ENCODE assay signal across 21 mouse cellular contexts in the genomic region with DNA sequence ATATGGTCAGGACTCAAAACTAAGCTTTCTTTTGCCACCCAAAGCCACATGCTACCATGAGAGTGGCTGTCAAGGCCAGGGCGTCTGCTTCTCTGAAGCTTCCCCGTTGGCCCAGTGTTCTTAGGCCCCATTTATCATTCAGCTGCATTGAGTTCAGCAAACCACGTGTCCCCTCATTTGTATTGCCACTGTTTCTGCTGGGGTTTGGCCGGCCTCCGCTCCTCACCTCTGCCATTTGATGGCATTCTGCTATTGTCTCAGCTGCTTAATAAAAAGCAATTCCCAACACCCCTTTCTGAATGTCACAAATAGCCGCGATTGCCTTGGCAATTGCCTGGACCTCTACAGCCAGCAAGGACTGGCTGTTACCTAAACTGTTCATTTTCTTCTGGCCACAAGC.
DNase-seq lines count a peak whose midpoint lies in the region; ATAC-seq lines count a peak whose summit lies in the region.
"Had no signal": no experiment of that assay in that cellular context is flagged by ENCODE, and none has a peak within 500 bp of the region (broad histone marks: within the 10 kb centered on the region; RNA-seq: fewer than 3 reads in every experiment).

No protein-coding gene starts in this region.

- H3K36me3 ChIP-seq in embryonic facial prominence, embryonic 12.5 days, result no peaks in the 10 kb centered on the region
- no peaks in the 10 kb centered on the region for H3K36me3 ChIP-seq in embryonic facial prominence, embryonic 10.5 days (replicated peaks)
- no peaks in the 10 kb centered on the region for H3K36me3 ChIP-seq in forebrain, embryonic 13.5 days (ENCODE audit: poor library complexity, severe bottlenecking)
- H3K36me3 ChIP-seq in hindbrain, embryonic 14.5 days (replicated peaks; ENCODE audit: control insufficient read depth, insufficient read depth), result no peaks in the 10 kb centered on the region
- H3K36me3 ChIP-seq: heart, embryonic 10.5 days; midbrain, embryonic 13.5 days had no signal

- no peaks in the 10 kb centered on the region for H3K27me3 ChIP-seq in embryonic facial prominence, embryonic 12.5 days
- no peaks in the 10 kb centered on the region for H3K27me3 ChIP-seq in embryonic facial prominence, embryonic 10.5 days (replicated peaks; ENCODE audit: low read depth, poor library complexity, severe bottlenecking)
- H3K27me3 ChIP-seq in forebrain, embryonic 13.5 days, result no peaks in the 10 kb centered on the region
- no peaks in the 10 kb centered on the region for H3K27me3 ChIP-seq in hindbrain, embryonic 14.5 days (ENCODE audit: control insufficient read depth, insufficient read depth, low read length)
- H3K27me3 ChIP-seq: midbrain, embryonic 13.5 days had no signal

- H3K27ac ChIP-seq in embryonic facial prominence, embryonic 12.5 days, result no peak overlapping the region
- H3K27ac ChIP-seq in embryonic facial prominence, embryonic 10.5 days (replicated peaks), result no peak overlapping the region
- no peak overlapping the region for H3K27ac ChIP-seq in forebrain, embryonic 13.5 days
- H3K27ac ChIP-seq in hindbrain, embryonic 14.5 days, result no peak overlapping the region
- H3K27ac ChIP-seq: heart, embryonic 10.5 days; layer of hippocampus, adult 2 months; midbrain, embryonic 13.5 days; stomach, postnatal 0 days had no signal

- 83% methylated on average over 7 of the region's 7 CpGs for WGBS in embryonic facial prominence, embryonic 12.5 days
- WGBS in embryonic facial prominence, embryonic 10.5 days, result 86% methylated on average over 7 of the region's 7 CpGs
- 48% methylated on average over 7 of the region's 7 CpGs for WGBS in forebrain, embryonic 13.5 days
- WGBS in hindbrain, embryonic 14.5 days, result 20% methylated on average over 7 of the region's 7 CpGs

- H3K4me1 ChIP-seq in embryonic facial prominence, embryonic 12.5 days, result peaks cover 2% of the 10 kb centered on the region; the same call in 1 of the 2 replicates
- H3K4me1 ChIP-seq in embryonic facial prominence, embryonic 10.5 days, result no peaks in the 10 kb centered on the region
- no peaks in the 10 kb centered on the region; the same call in 1 of the 2 replicates for H3K4me1 ChIP-seq in forebrain, embryonic 13.5 days
- no peaks in the 10 kb centered on the region for H3K4me1 ChIP-seq in hindbrain, embryonic 14.5 days (replicated peaks; ENCODE audit: control insufficient read depth, insufficient read depth, low read length)
- H3K4me1 ChIP-seq: heart, embryonic 10.5 days; midbrain, embryonic 13.5 days had no signal

- no peak overlapping the region for H3K9ac ChIP-seq in embryonic facial prominence, embryonic 12.5 days
- no peak overlapping the region for H3K9ac ChIP-seq in forebrain, embryonic 13.5 days
- no peak overlapping the region for H3K9ac ChIP-seq in hindbrain, embryonic 14.5 days
- H3K9ac ChIP-seq: midbrain, embryonic 13.5 days had no signal

- no peak for DNase-seq in embryonic facial prominence, embryonic 10.5 days (ENCODE audit: low spot score)
- peak; percentile 16 for DNase-seq in embryo, embryonic 10.5 days (ENCODE audit: low spot score)
- DNase-seq in hindbrain, embryonic 14.5 days (ENCODE audit: low spot score), result no peak
- DNase-seq in left cerebral cortex, postnatal 10 days (ENCODE audit: extremely low spot score in 1 of 2, low spot score in 2 of 2), result no peak
- no peak for DNase-seq in left cerebral cortex, postnatal 4 days
- DNase-seq: cerebellum, adult 11 months; cerebellum, postnatal 36 days; kidney, adult 2 months; kidney, postnatal 14 days; layer of hippocampus, postnatal 36 days; liver; right cerebral cortex, postnatal 4 days had no signal

- intact Hi-C loops in left cerebral cortex, postnatal 10 days (cut with DNase I), result no loop called here
- intact Hi-C loops in left cerebral cortex, postnatal 4 days (cut with DNase I), result no loop called here

- no peak overlapping the region for H3K4me3 ChIP-seq in embryonic facial prominence, embryonic 12.5 days
- no peak overlapping the region for H3K4me3 ChIP-seq in embryonic facial prominence, embryonic 10.5 days
- no peak overlapping the region for H3K4me3 ChIP-seq in forebrain, embryonic 13.5 days
- H3K4me3 ChIP-seq in hindbrain, embryonic 14.5 days (replicated peaks; ENCODE audit: low read length), result no peak overlapping the region
- H3K4me3 ChIP-seq: heart, embryonic 10.5 days; layer of hippocampus, adult 2 months; midbrain, embryonic 13.5 days had no signal

- no peaks in the 10 kb centered on the region for H3K9me3 ChIP-seq in embryonic facial prominence, embryonic 12.5 days
- H3K9me3 ChIP-seq in embryonic facial prominence, embryonic 10.5 days, result no peaks in the 10 kb centered on the region
- H3K9me3 ChIP-seq in forebrain, embryonic 13.5 days (replicated peaks), result no peaks in the 10 kb centered on the region
- no peaks in the 10 kb centered on the region for H3K9me3 ChIP-seq in hindbrain, embryonic 14.5 days (ENCODE audit: control insufficient read depth, low read length)
- H3K9me3 ChIP-seq: heart, embryonic 10.5 days; midbrain, embryonic 13.5 days had no signal

- H3K4me2 ChIP-seq in embryonic facial prominence, embryonic 12.5 days (replicated peaks), result no peak overlapping the region
- H3K4me2 ChIP-seq in forebrain, embryonic 13.5 days, result no peak overlapping the region
- H3K4me2 ChIP-seq in hindbrain, embryonic 14.5 days (replicated peaks), result no peak overlapping the region
- H3K4me2 ChIP-seq: midbrain, embryonic 13.5 days had no signal

- 0 out of 2 replicates have a peak, but pooled peaks have one; percentile 35 for ATAC-seq in embryonic facial prominence, embryonic 12.5 days (ENCODE audit: insufficient number of reproducible peaks, insufficient read depth, low FRiP score, low TSS enrichment)
- ATAC-seq in forebrain, embryonic 13.5 days, result peak; percentile 41; the same call in 1 of the 2 replicates
- ATAC-seq in hindbrain, embryonic 14.5 days (ENCODE audit: low FRiP score), result peak; percentile 64; the same call in 1 of the 2 replicates
- no peak for ATAC-seq in frontal cortex, adult (ENCODE audit: low TSS enrichment)
- ATAC-seq: lung, postnatal 0 days; midbrain, embryonic 13.5 days; Patski had no signal
